Mouse (Mus musculus): ENCODE measurements around the gene Slc9b1. TPM values are rescaled to one million over a fixed set of nuclear protein-coding genes. Genes with fewer than 3 reads are reported as not detected.

Gene Slc9b1
- polyA plus RNA-seq, 1 experiment from 2014 or later: 0.45 TPM

GRCm38 (mm10) chr3:135349022-135349421 lies 1.2 kb downstream of the Slc9b1 start:
- no peak for ATAC-seq (replicated peaks; ENCODE audit: low FRiP score, low TSS enrichment, low read depth)
- Histone ChIP-seq H3K36me3 (ENCODE audit: control insufficient read depth, insufficient read depth, low read length) (no peaks in the 10 kb centered on the region), H3K27me3 (replicated peaks; ENCODE audit: control insufficient read depth, insufficient read depth, low read length) (no peaks in the 10 kb centered on the region), H3K27ac (ENCODE audit: low read depth) (no peak overlapping the region), H3K4me3 (ENCODE audit: low read depth, low read length) (no peak overlapping the region), H3K9me3 (ENCODE audit: control insufficient read depth, low read length) (no peaks in the 10 kb centered on the region), H3K9ac (ENCODE audit: low read length) (no peak overlapping the region), H3K4me1 (replicated peaks; ENCODE audit: control insufficient read depth, insufficient read depth, low read length) (no peaks in the 10 kb centered on the region), H3K4me2 (ENCODE audit: low read length) (no peak overlapping the region)
- no peak for DNase-seq (ENCODE audit: low spot score)

DNA sequence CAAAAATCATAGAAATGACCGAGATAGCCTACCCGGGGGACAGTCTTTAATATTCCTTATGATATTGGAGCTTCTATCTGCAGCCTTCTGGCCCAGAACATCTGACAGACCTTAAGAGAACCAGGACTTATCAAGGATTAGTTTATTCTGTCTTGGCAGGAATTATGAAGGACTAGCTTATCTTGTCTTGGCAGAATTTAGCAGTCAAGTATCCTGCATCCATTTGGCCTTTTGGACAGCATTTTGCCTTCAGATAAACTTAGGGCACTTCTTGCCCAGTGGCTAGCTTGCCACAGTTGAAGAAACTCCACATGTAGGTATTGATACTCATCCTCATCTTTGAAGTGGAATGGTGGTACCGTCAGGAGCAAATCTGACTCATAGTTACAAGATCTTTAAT lies 4.0 kb downstream of the Slc9b1 start:
- no peak overlapping the region for H3K4me3 ChIP-seq (ENCODE audit: low read depth, low read length)
- 94% methylated on average over 3 of the region's 3 CpGs for WGBS
- H3K36me3 ChIP-seq (ENCODE audit: control insufficient read depth, insufficient read depth, low read length): no peaks in the 10 kb centered on the region
- H3K4me2 ChIP-seq (ENCODE audit: low read length): no peak overlapping the region
- no peak for ATAC-seq (replicated peaks; ENCODE audit: low FRiP score, low TSS enrichment, low read depth)
- no peaks in the 10 kb centered on the region for H3K27me3 ChIP-seq (replicated peaks; ENCODE audit: control insufficient read depth, insufficient read depth, low read length)
- no peak overlapping the region for H3K9ac ChIP-seq (ENCODE audit: low read length)
- DNase-seq (ENCODE audit: low spot score): no peak
- no peak overlapping the region for H3K27ac ChIP-seq (ENCODE audit: low read depth)
- H3K4me1 ChIP-seq (replicated peaks; ENCODE audit: control insufficient read depth, insufficient read depth, low read length): no peaks in the 10 kb centered on the region
- H3K9me3 ChIP-seq (ENCODE audit: control insufficient read depth, low read length): no peaks in the 10 kb centered on the region

GRCm38 (mm10) chr3:135357394-135357793 lies 9.6 kb downstream of the Slc9b1 start:
- Histone ChIP-seq H3K27ac (ENCODE audit: low read depth) (no peak overlapping the region), H3K4me3 (ENCODE audit: low read depth, low read length) (no peak overlapping the region), H3K4me1 (replicated peaks; ENCODE audit: control insufficient read depth, insufficient read depth, low read length) (no peaks in the 10 kb centered on the region), H3K4me2 (ENCODE audit: low read length) (no peak overlapping the region), H3K36me3 (ENCODE audit: control insufficient read depth, insufficient read depth, low read length) (no peaks in the 10 kb centered on the region), H3K9me3 (ENCODE audit: control insufficient read depth, low read length) (no peaks in the 10 kb centered on the region), H3K27me3 (replicated peaks; ENCODE audit: control insufficient read depth, insufficient read depth, low read length) (no peaks in the 10 kb centered on the region), H3K9ac (ENCODE audit: low read length) (no peak overlapping the region)
- WGBS: 90% methylated on average over 4 of the region's 4 CpGs
- DNase-seq (ENCODE audit: low spot score): no peak
- no peak for ATAC-seq (replicated peaks; ENCODE audit: low FRiP score, low TSS enrichment, low read depth)

- no peak for ATAC-seq (replicated peaks; ENCODE audit: low FRiP score, low TSS enrichment, low read depth)
- Histone ChIP-seq H3K27ac (ENCODE audit: low read depth) (no peak overlapping the region), H3K27me3 (replicated peaks; ENCODE audit: control insufficient read depth, insufficient read depth, low read length) (no peaks in the 10 kb centered on the region), H3K9ac (ENCODE audit: low read length) (no peak overlapping the region), H3K4me2 (ENCODE audit: low read length) (no peak overlapping the region), H3K4me3 (ENCODE audit: low read depth, low read length) (no peak overlapping the region), H3K4me1 (replicated peaks; ENCODE audit: control insufficient read depth, insufficient read depth, low read length) (no peaks in the 10 kb centered on the region), H3K9me3 (ENCODE audit: control insufficient read depth, low read length) (no peaks in the 10 kb centered on the region), H3K36me3 (ENCODE audit: control insufficient read depth, insufficient read depth, low read length) (no peaks in the 10 kb centered on the region)
- no peak for DNase-seq (ENCODE audit: low spot score)
- 73% methylated on average over 3 of the region's 3 CpGs for WGBS
Measured at GRCm38 (mm10) chr3:135375836-135376235, 28.0 kb downstream of the Slc9b1 start.

GRCm38 (mm10) chr3:135377445-135377844 lies 29.6 kb downstream of the Slc9b1 start:
- Histone ChIP-seq H3K9me3 (ENCODE audit: control insufficient read depth, low read length) (no peaks in the 10 kb centered on the region), H3K27ac (ENCODE audit: low read depth) (no peak overlapping the region), H3K4me3 (ENCODE audit: low read depth, low read length) (no peak overlapping the region), H3K36me3 (ENCODE audit: control insufficient read depth, insufficient read depth, low read length) (no peaks in the 10 kb centered on the region), H3K4me2 (ENCODE audit: low read length) (no peak overlapping the region), H3K4me1 (replicated peaks; ENCODE audit: control insufficient read depth, insufficient read depth, low read length) (no peaks in the 10 kb centered on the region), H3K9ac (ENCODE audit: low read length) (no peak overlapping the region), H3K27me3 (replicated peaks; ENCODE audit: control insufficient read depth, insufficient read depth, low read length) (no peaks in the 10 kb centered on the region)
- no peak for ATAC-seq (replicated peaks; ENCODE audit: low FRiP score, low TSS enrichment, low read depth)
- 78% methylated on average over 10 of the region's 10 CpGs for WGBS
- DNase-seq (ENCODE audit: low spot score): no peak

GRCm38 (mm10) chr3:135379868-135380267 lies 32.0 kb downstream of the Slc9b1 start:
- Histone ChIP-seq H3K27ac (ENCODE audit: low read depth) (no peak overlapping the region), H3K4me3 (ENCODE audit: low read depth, low read length) (no peak overlapping the region), H3K27me3 (replicated peaks; ENCODE audit: control insufficient read depth, insufficient read depth, low read length) (no peaks in the 10 kb centered on the region), H3K4me1 (replicated peaks; ENCODE audit: control insufficient read depth, insufficient read depth, low read length) (no peaks in the 10 kb centered on the region), H3K9ac (ENCODE audit: low read length) (no peak overlapping the region), H3K4me2 (ENCODE audit: low read length) (no peak overlapping the region), H3K36me3 (ENCODE audit: control insufficient read depth, insufficient read depth, low read length) (no peaks in the 10 kb centered on the region), H3K9me3 (ENCODE audit: control insufficient read depth, low read length) (no peaks in the 10 kb centered on the region)
- ATAC-seq (replicated peaks; ENCODE audit: low FRiP score, low TSS enrichment, low read depth) (no peak), DNase-seq (ENCODE audit: low spot score) (no peak)
- WGBS: 94% methylated on average over 4 of the region's 4 CpGs

DNA sequence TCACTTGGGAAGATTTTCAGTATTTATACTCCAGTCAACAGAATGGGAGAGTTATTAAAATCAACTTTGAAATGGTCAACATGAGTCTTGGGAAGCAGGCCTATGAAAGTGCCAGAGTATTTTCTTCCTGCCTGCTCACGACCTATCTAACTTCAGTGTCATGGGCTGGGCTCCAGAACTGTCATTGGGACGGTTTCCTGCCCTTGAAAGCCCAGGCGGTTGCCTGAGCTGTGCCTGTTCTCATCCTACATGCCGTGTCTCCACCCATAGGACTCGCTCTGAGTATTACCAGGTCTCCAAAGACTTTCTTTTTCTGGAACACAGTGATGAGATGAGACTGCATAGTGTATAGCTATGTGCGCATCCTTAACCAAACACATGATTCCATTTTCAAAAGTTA lies 45.4 kb downstream of the Slc9b1 start:
- Histone ChIP-seq H3K27me3 (replicated peaks; ENCODE audit: control insufficient read depth, insufficient read depth, low read length) (no peaks in the 10 kb centered on the region), H3K27ac (ENCODE audit: low read depth) (no peak overlapping the region), H3K36me3 (ENCODE audit: control insufficient read depth, insufficient read depth, low read length) (no peaks in the 10 kb centered on the region), H3K4me3 (ENCODE audit: low read depth, low read length) (no peak overlapping the region), H3K9ac (ENCODE audit: low read length) (no peak overlapping the region), H3K9me3 (ENCODE audit: control insufficient read depth, low read length) (no peaks in the 10 kb centered on the region), H3K4me1 (replicated peaks; ENCODE audit: control insufficient read depth, insufficient read depth, low read length) (no peaks in the 10 kb centered on the region), H3K4me2 (ENCODE audit: low read length) (no peak overlapping the region)
- WGBS: 63% methylated on average over 6 of the region's 6 CpGs
- ATAC-seq (replicated peaks; ENCODE audit: low FRiP score, low TSS enrichment, low read depth) (no peak), DNase-seq (ENCODE audit: low spot score) (no peak)

DNA sequence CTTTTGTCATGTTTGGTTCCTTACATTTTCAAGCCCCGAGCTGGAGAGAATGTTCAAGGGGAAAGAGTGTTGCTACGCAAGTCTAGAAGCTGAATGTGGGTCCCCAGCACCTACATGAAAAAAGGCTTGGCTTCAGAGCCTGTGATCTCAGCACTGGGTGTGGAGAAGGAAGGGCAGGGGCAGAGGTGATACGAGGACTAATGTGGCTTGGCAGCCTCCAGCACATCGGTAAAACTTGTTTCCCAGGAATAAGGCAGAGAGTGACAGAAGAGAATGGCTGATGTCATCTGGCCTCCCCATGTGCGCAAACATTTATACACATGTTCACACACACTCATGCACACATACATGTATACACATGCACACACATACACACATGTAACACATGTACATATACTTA lies 47.3 kb downstream of the Slc9b1 start:
- Histone ChIP-seq H3K36me3 (ENCODE audit: control insufficient read depth, insufficient read depth, low read length) (no peaks in the 10 kb centered on the region), H3K9ac (ENCODE audit: low read length) (no peak overlapping the region), H3K4me1 (replicated peaks; ENCODE audit: control insufficient read depth, insufficient read depth, low read length) (no peaks in the 10 kb centered on the region), H3K4me2 (ENCODE audit: low read length) (no peak overlapping the region), H3K27me3 (replicated peaks; ENCODE audit: control insufficient read depth, insufficient read depth, low read length) (no peaks in the 10 kb centered on the region), H3K27ac (ENCODE audit: low read depth) (no peak overlapping the region), H3K9me3 (ENCODE audit: control insufficient read depth, low read length) (no peaks in the 10 kb centered on the region), H3K4me3 (ENCODE audit: low read depth, low read length) (no peak overlapping the region)
- 68% methylated on average over 5 of the region's 5 CpGs for WGBS
- ATAC-seq (replicated peaks; ENCODE audit: low FRiP score, low TSS enrichment, low read depth) (0 out of 2 replicates have a peak, but pooled peaks have one; percentile 45), DNase-seq (ENCODE audit: low spot score) (no peak)

- no peak overlapping the region for H3K27ac ChIP-seq (ENCODE audit: low read depth)
- H3K4me2 ChIP-seq (ENCODE audit: low read length): no peak overlapping the region
- H3K9ac ChIP-seq (ENCODE audit: low read length): no peak overlapping the region
- no peaks in the 10 kb centered on the region for H3K27me3 ChIP-seq (replicated peaks; ENCODE audit: control insufficient read depth, insufficient read depth, low read length)
- DNase-seq (ENCODE audit: low spot score) (no peak), ATAC-seq (replicated peaks; ENCODE audit: low FRiP score, low TSS enrichment, low read depth) (0 out of 2 replicates have a peak, but pooled peaks have one; percentile 66)
- H3K4me1 ChIP-seq (replicated peaks; ENCODE audit: control insufficient read depth, insufficient read depth, low read length): no peaks in the 10 kb centered on the region
- WGBS: 41% methylated on average over 6 of the region's 6 CpGs
- H3K4me3 ChIP-seq (ENCODE audit: low read depth, low read length): no peak overlapping the region
- H3K9me3 ChIP-seq (ENCODE audit: control insufficient read depth, low read length): no peaks in the 10 kb centered on the region
- no peaks in the 10 kb centered on the region for H3K36me3 ChIP-seq (ENCODE audit: control insufficient read depth, insufficient read depth, low read length)
Measured at GRCm38 (mm10) chr3:135396081-135396480, 48.3 kb downstream of the Slc9b1 start.

Measured in intestine, embryonic 14.5 days (tissue).